Mouse (Mus musculus): ENCODE measurements around the gene Gm11238.
"Not testable (repeated sequence)": the region's sequence is repeated elsewhere in the genome, so short reads cannot be mapped to it uniquely, and the experiment has no call there.

Gm11238 gene

DNA sequence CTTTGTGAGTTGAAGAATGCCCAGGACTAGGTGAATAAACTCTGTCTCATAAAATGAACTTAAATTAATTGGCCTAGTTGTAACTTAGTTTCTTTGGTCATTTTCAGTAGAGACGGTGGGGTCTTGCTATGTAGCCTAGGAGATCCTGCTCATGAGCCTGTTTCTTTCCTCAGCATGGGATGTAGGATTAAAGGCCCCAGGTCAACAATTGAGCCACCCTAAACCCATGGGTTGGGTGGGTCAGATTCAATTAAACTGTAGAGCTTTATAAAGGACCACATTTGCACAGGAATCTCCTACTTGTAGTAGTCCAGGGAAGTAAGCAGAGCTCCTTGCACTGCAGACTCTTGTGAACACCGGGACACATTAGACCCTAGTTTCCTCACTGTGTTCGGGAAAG lies at the start of gene Gm11238:
TSS of gene Gm11238 (plus strand) at position 301 of the 400 bp plus-strand sequence.
- not testable (repeated sequence) for ATAC-seq (ENCODE audit: low TSS enrichment)

DNA sequence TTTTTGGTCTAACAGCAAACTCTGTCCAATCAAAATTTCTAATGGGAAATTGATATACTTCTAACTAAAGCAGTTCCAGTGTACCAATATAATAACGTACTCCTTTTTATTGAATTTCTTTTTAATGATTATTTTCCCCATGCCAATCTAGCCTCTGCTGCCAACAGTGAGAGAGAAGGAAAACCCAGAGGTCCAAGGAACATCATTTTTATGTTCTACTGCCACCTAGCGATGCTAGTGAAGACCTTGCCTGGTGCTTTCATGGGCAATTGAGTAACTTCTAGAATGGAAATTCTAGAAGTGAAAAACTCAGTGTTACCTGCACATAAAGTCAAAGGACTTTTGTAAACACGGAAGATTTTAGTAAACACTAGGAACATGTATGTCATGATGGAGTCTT lies 8.4 kb upstream of the Gm11238 start:
- ATAC-seq (ENCODE audit: low TSS enrichment) = peak; percentile 93

DNA sequence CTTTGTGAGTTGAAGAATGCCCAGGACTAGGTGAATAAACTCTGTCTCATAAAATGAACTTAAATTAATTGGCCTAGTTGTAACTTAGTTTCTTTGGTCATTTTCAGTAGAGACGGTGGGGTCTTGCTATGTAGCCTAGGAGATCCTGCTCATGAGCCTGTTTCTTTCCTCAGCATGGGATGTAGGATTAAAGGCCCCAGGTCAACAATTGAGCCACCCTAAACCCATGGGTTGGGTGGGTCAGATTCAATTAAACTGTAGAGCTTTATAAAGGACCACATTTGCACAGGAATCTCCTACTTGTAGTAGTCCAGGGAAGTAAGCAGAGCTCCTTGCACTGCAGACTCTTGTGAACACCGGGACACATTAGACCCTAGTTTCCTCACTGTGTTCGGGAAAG lies 15.0 kb downstream of the Gm11238 start, which contains the start of gene Gm11237:
TSS of gene Gm11237 (plus strand) at position 301 of the 400 bp plus-strand sequence.
- not testable (repeated sequence) for ATAC-seq (ENCODE audit: low TSS enrichment)

DNA sequence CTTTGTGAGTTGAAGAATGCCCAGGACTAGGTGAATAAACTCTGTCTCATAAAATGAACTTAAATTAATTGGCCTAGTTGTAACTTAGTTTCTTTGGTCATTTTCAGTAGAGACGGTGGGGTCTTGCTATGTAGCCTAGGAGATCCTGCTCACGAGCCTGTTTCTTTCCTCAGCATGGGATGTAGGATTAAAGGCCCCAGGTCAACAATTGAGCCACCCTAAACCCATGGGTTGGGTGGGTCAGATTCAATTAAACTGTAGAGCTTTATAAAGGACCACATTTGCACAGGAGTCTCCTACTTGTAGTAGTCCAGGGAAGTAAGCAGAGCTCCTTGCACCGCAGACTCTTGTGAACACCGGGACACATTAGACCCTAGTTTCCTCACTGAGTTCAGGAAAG lies 30.1 kb downstream of the Gm11238 start, which contains the start of gene Gm11236:
TSS of gene Gm11236 (plus strand) at position 301 of the 400 bp plus-strand sequence.
- not testable (repeated sequence) for ATAC-seq (ENCODE audit: low TSS enrichment)

DNA sequence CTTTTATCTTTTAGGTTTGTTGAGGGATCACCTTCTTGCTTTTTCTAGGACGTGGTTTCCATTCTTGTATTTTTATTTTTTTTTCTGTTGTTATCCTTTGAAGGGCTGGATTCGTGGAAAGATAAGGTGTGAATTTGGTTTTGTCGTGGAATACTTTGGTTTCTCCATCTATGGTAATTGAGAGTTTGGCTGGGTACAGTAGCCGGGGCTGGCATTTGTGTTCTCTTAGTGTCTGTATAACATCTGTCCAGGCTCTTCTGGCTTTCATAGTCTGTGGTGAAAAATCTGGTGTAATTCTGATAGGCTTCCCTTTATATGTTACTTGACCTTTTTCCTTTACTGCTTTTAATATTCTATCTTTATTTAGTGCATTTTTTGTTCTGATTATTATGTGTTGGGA lies 54.2 kb downstream of the Gm11238 start:
- ATAC-seq (ENCODE audit: low TSS enrichment) = not testable (repeated sequence)

DNA sequence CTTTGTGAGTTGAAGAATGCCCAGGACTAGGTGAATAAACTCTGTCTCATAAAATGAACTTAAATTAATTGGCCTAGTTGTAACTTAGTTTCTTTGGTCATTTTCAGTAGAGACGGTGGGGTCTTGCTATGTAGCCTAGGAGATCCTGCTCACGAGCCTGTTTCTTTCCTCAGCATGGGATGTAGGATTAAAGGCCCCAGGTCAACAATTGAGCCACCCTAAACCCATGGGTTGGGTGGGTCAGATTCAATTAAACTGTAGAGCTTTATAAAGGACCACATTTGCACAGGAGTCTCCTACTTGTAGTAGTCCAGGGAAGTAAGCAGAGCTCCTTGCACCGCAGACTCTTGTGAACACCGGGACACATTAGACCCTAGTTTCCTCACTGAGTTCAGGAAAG lies 60.4 kb downstream of the Gm11238 start, which contains the start of gene Gm11239:
TSS of gene Gm11239 (plus strand) at position 301 of the 400 bp plus-strand sequence.
- ATAC-seq (ENCODE audit: low TSS enrichment) = not testable (repeated sequence)

DNA sequence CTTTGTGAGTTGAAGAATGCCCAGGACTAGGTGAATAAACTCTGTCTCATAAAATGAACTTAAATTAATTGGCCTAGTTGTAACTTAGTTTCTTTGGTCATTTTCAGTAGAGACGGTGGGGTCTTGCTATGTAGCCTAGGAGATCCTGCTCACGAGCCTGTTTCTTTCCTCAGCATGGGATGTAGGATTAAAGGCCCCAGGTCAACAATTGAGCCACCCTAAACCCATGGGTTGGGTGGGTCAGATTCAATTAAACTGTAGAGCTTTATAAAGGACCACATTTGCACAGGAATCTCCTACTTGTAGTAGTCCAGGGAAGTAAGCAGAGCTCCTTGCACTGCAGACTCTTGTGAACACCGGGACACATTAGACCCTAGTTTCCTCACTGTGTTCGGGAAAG lies 75.5 kb downstream of the Gm11238 start, which contains the start of gene Gm428:
TSS of gene Gm428 (plus strand) at position 301 of the 400 bp plus-strand sequence.
- ATAC-seq (ENCODE audit: low TSS enrichment) = not testable (repeated sequence)

Data from frontal cortex, adult (tissue).